Mouse (Mus musculus) G1E (cell line): ENCODE results near the gene 1700001O22Rik.

Experiments
- CTCF ChIP-seq: IDR thresholded peaks from 2 replicates; pipeline ENCODE4 v1.5.1; 2012; ENCODE audit warnings: low read depth, low read length, inconsistent platforms, mixed read lengths
- GATA2 ChIP-seq: IDR thresholded peaks from 2 replicates; pipeline ENCODE4 v1.6.1; 2012; ENCODE audit warnings: low read depth, low read length, inconsistent platforms, borderline replicate concordance

GRCm38 (mm10) chr2:30787466-30787865 is 16.0 kb downstream of the 1700001O22Rik start:
- no peak for TF ChIP-seq CTCF
- TF ChIP-seq GATA2 = no peak
